Mouse (Mus musculus) cerebellum, postnatal 10 days (tissue): Measurements from ENCODE around the gene Rbp7.
A peak's percentile ranks its signal among the peaks of the same experiment; 100 is the strongest.
"Not testable (repeated sequence)": the region's sequence is repeated elsewhere in the genome, so short reads cannot be mapped to it uniquely, and the experiment has no call there.

Source experiments
- DNase-seq, 2 experiments: peaks; one replicate each; pipeline ENCODE4 v3.0.0; 2021; ENCODE audit warnings: mixed read lengths in 2 of 2

The Rbp7 gene

GRCm38 (mm10) chr4:149454263-149454662 is 515 bp downstream of the Rbp7 start:
- DNase-seq, result peak; percentile 65 to 66

GRCm38 (mm10) chr4:149453656-149454055 is 1.1 kb downstream of the Rbp7 start:
- peak; percentile 67 to 78 for DNase-seq

- DNase-seq, result no peak
Measured at GRCm38 (mm10) chr4:149450636-149451035, 4.1 kb downstream of the Rbp7 start.

DNA sequence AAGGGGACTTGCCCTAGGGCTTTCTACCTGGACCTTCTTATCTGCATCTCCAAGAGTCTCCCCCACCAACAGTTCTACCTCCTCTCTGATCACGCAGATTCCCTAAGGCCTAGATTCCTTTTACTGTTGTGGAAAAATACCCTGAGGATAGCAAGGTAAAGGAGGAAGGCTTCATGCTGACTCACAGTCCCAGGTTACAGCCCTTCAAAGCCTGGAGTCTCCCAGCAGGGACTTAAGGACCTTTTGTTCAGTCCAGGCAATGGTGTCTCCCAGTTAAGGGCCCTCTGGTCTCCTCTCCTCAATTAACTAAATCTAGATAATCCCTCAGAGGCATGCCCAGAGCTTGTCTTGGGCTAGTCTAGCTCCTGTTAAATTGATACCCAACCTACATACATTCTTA is 8.5 kb downstream of the Rbp7 start:
- no peak for DNase-seq

GRCm38 (mm10) chr4:149445868-149446267 is 8.9 kb downstream of the Rbp7 start:
- peak; percentile 75 to 78 for DNase-seq

- DNase-seq, result peak; percentile 93 to 96
Measured at GRCm38 (mm10) chr4:149444964-149445701, 9.6 kb downstream of the Rbp7 start.

DNA sequence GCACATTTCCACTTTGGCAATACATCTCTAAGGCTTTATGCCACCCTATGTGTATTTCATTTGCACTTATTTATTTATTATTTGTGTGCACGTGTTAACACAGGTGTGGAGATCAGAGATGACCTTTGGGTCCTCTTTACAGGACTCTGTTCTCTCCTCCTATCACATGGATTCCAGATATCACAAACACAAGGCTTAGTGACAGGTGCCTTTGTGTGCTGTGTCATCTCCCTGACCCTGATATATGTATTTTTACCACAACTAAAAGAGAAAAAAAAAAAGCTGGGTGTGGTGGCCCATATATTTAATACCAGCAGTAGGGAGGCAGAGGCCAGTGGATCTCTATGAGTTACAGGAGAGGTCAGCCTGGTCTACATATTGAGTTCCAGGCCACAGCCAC is 10.3 kb downstream of the Rbp7 start:
- no peak for DNase-seq

GRCm38 (mm10) chr4:149442436-149442835 is 12.3 kb downstream of the Rbp7 start:
- no peak for DNase-seq

DNA sequence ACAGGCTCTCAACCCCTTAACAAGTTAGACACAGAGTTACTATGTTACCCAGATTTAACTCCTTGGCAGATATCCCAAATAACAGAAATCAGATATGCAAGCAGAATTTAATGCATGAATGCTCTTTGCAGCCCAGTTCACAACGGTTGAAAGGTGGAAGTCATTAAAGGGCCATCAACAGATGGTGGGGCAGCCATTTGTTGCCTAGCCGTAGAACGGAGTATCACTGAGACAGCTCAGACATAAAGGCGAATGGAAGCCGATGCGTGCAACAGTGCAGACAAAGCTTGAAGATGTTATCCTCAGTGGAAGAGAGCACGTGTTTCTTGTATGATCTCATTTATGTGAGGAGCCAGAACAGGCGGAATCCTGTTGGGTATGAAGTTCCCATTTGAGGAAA is 14.2 kb downstream of the Rbp7 start:
- no peak for DNase-seq

GRCm38 (mm10) chr4:149431887-149432286 is 22.9 kb downstream of the Rbp7 start:
- DNase-seq, result not testable (repeated sequence)

- DNase-seq, result peak; percentile 84 to 89
Measured at GRCm38 (mm10) chr4:149429592-149429991, 25.2 kb downstream of the Rbp7 start.

GRCm38 (mm10) chr4:149426325-149427199 is 28.2 kb downstream of the Rbp7 start, which contains the start of gene Ube4b:
TSS of gene Ube4b (minus strand) at chr4:149426749.
- DNase-seq, result peak; percentile 100

- peak; percentile 71 to 78 for DNase-seq
Measured at GRCm38 (mm10) chr4:149425801-149426292, 28.9 kb downstream of the Rbp7 start.

- no peak for DNase-seq
Measured at GRCm38 (mm10) chr4:149424755-149425154, 30.0 kb downstream of the Rbp7 start.

- no peak for DNase-seq
Measured at GRCm38 (mm10) chr4:149417854-149418365, 36.9 kb downstream of the Rbp7 start.

- DNase-seq, result no peak
Measured at GRCm38 (mm10) chr4:149416986-149417385, 37.8 kb downstream of the Rbp7 start.

DNA sequence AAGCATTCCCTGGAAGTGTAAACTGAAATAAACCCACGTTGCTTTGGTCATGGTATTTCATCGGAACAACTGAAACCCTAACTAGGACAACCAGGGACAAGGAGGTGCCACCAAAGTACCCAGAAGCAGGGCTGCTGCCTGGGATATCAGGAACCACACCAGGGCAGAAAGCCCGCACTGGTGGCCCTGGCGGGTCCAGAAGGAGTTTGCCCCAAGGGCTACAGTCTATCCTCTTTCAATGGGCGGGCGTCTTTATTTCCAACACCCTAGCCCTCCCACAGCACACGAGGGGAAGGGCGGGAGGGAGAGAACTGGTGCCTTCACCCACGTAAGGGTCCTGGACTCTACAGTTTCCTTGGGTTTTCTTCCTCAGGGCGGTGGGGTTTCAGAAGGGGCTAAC is 38.4 kb downstream of the Rbp7 start:
- no peak for DNase-seq

DNA sequence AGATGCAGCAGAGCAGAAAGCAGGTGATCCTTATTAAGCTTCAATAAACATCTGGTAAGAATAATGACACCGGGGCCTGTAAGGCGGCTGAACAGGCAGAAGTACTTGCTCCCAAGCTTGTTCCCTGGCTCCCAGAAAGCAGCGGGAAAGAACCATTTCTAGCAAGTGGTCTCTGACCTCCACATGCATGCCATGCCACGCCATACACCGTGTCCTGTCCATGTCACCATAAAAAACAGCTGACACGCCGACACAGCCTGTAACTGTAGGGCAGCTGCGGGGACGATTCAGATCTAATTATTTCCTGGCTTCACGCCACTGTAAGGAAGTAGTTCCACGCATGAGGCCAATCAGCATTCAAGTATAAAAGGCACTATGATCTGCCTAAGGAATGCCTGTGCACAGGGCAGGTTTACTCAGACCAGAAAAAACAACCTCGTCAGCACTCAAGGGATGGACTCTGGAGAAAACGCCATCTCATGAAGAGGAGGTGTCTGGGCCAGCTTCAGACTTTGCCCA is 39.1 kb downstream of the Rbp7 start:
- no peak for DNase-seq

- no peak for DNase-seq
Measured at GRCm38 (mm10) chr4:149414259-149414658, 40.5 kb downstream of the Rbp7 start.

- no peak for DNase-seq
Measured at GRCm38 (mm10) chr4:149409759-149410158, 45.0 kb downstream of the Rbp7 start.

DNA sequence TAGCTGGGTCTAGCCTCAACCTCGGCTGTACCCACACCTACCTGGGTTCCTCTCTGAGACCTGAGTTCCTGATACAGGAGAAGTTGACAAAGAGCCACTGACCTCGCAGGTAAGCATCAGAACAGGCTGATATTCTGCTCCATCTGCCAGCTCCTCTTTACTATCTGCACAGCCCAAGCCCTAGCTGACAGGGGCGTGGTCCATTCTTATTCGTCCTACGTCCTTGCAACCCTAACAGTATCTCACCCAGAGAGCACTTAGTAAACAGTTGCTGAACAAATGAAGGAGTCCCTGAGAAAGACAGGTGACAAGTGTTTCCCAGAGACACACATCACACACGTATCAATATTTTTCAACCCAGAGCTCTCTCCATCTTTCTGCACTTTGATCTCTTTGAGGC is 46.4 kb downstream of the Rbp7 start:
- DNase-seq, result no peak

GRCm38 (mm10) chr4:149407461-149407860 is 47.3 kb downstream of the Rbp7 start:
- no peak for DNase-seq
